Mouse (Mus musculus): ENCODE measurements around the gene Sobp. TPM values are rescaled to one million over a fixed set of nuclear protein-coding genes. Genes with fewer than 3 reads are reported as not detected.

The Sobp gene
- polyA plus RNA-seq, 1 experiment from 2014 or later = 11.1 TPM

- H3K36me3 ChIP-seq (ENCODE audit: control insufficient read depth, insufficient read depth, low read length) = no peaks in the 10 kb centered on the region
- no peak overlapping the region for H3K9ac ChIP-seq (ENCODE audit: low read depth, low read length)
- no peaks in the 10 kb centered on the region; the same call in 1 of the 2 replicates for H3K4me1 ChIP-seq (replicated peaks; ENCODE audit: control insufficient read depth, insufficient read depth, low read length)
- no peaks in the 10 kb centered on the region for H3K9me3 ChIP-seq (ENCODE audit: control insufficient read depth, low read length)
- ATAC-seq (ENCODE audit: low FRiP score) = no peak
- no peak overlapping the region for H3K4me2 ChIP-seq (replicated peaks; ENCODE audit: low read depth, low read length)
- no peak for DNase-seq (ENCODE audit: low spot score)
- no peak overlapping the region for H3K4me3 ChIP-seq (ENCODE audit: low read depth, low read length)
- WGBS = 92% methylated on average over 6 of the region's 6 CpGs
- H3K27ac ChIP-seq (ENCODE audit: low read depth, low read length) = no peak overlapping the region
- no peaks in the 10 kb centered on the region for H3K27me3 ChIP-seq (ENCODE audit: control insufficient read depth, insufficient read depth, low read length)
Measured at GRCm38 (mm10) chr10:43070893-43071292, 103.4 kb downstream of the Sobp start.

- Histone ChIP-seq H3K4me2 (replicated peaks; ENCODE audit: low read depth, low read length) (no peak overlapping the region), H3K27ac (ENCODE audit: low read depth, low read length) (no peak overlapping the region), H3K9ac (ENCODE audit: low read depth, low read length) (no peak overlapping the region), H3K4me1 (replicated peaks; ENCODE audit: control insufficient read depth, insufficient read depth, low read length) (no peaks in the 10 kb centered on the region), H3K36me3 (ENCODE audit: control insufficient read depth, insufficient read depth, low read length) (no peaks in the 10 kb centered on the region), H3K27me3 (ENCODE audit: control insufficient read depth, insufficient read depth, low read length) (no peaks in the 10 kb centered on the region), H3K9me3 (ENCODE audit: control insufficient read depth, low read length) (no peaks in the 10 kb centered on the region), H3K4me3 (ENCODE audit: low read depth, low read length) (no peak overlapping the region)
- 86% methylated on average over 7 of the region's 7 CpGs for WGBS
- no peak for DNase-seq (ENCODE audit: low spot score)
- no peak for ATAC-seq (ENCODE audit: low FRiP score)
Measured at GRCm38 (mm10) chr10:43065331-43065730, 109.0 kb downstream of the Sobp start.

- H3K4me3 ChIP-seq (ENCODE audit: low read depth, low read length) = no peak overlapping the region
- ATAC-seq (ENCODE audit: low FRiP score) (peak; percentile 69), DNase-seq (ENCODE audit: low spot score) (no peak)
- H3K9me3 ChIP-seq (ENCODE audit: control insufficient read depth, low read length) = no peaks in the 10 kb centered on the region
- no peak overlapping the region for H3K9ac ChIP-seq (ENCODE audit: low read depth, low read length)
- no peaks in the 10 kb centered on the region for H3K36me3 ChIP-seq (ENCODE audit: control insufficient read depth, insufficient read depth, low read length)
- no peak overlapping the region; the same call in 1 of the 2 replicates for H3K27ac ChIP-seq (ENCODE audit: low read depth, low read length)
- no peaks in the 10 kb centered on the region for H3K27me3 ChIP-seq (ENCODE audit: control insufficient read depth, insufficient read depth, low read length)
- no peak overlapping the region for H3K4me2 ChIP-seq (replicated peaks; ENCODE audit: low read depth, low read length)
- 87% methylated on average over 11 of the region's 11 CpGs for WGBS
- H3K4me1 ChIP-seq (replicated peaks; ENCODE audit: control insufficient read depth, insufficient read depth, low read length) = no peaks in the 10 kb centered on the region
Measured at GRCm38 (mm10) chr10:43061519-43062105, 112.7 kb downstream of the Sobp start.

DNA sequence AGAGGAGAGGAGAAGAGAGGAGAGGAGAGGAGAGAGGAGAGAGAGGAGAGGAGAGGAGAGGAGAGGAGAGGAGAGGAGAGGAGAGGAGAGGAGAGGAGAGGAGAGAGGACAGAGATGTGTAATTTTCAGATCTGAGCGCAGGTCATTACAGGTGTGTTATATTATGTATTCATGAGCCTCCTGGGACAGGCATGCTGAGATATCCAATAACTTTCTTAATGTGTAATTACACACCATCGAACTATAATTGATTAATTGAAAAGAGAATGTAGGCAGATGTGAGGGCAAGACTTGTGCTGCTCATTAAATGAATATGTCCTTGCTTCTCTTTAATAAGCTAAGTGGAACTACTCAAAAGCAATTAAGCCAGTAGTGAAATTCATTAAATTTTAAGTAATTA lies 118.9 kb downstream of the Sobp start:
- Histone ChIP-seq H3K27me3 (ENCODE audit: control insufficient read depth, insufficient read depth, low read length) (no peaks in the 10 kb centered on the region), H3K9ac (ENCODE audit: low read depth, low read length) (no peak overlapping the region), H3K9me3 (ENCODE audit: control insufficient read depth, low read length) (no peaks in the 10 kb centered on the region), H3K27ac (ENCODE audit: low read depth, low read length) (no peak overlapping the region), H3K4me3 (ENCODE audit: low read depth, low read length) (no peak overlapping the region), H3K4me2 (replicated peaks; ENCODE audit: low read depth, low read length) (no peak overlapping the region), H3K4me1 (replicated peaks; ENCODE audit: control insufficient read depth, insufficient read depth, low read length) (no peaks in the 10 kb centered on the region), H3K36me3 (ENCODE audit: control insufficient read depth, insufficient read depth, low read length) (no peaks in the 10 kb centered on the region)
- DNase-seq (ENCODE audit: low spot score) (no peak), ATAC-seq (ENCODE audit: low FRiP score) (no peak)
- 85% methylated on average over 2 of the region's 2 CpGs for WGBS

- H3K4me1 ChIP-seq (replicated peaks; ENCODE audit: control insufficient read depth, insufficient read depth, low read length) = no peaks in the 10 kb centered on the region
- no peak overlapping the region for H3K27ac ChIP-seq (ENCODE audit: low read depth, low read length)
- no peak overlapping the region for H3K4me2 ChIP-seq (replicated peaks; ENCODE audit: low read depth, low read length)
- WGBS = 84% methylated on average over 8 of the region's 8 CpGs
- H3K9ac ChIP-seq (ENCODE audit: low read depth, low read length) = no peak overlapping the region
- no peaks in the 10 kb centered on the region for H3K9me3 ChIP-seq (ENCODE audit: control insufficient read depth, low read length)
- no peak overlapping the region for H3K4me3 ChIP-seq (ENCODE audit: low read depth, low read length)
- DNase-seq (ENCODE audit: low spot score) (no peak), ATAC-seq (ENCODE audit: low FRiP score) (no peak)
- no peaks in the 10 kb centered on the region for H3K27me3 ChIP-seq (ENCODE audit: control insufficient read depth, insufficient read depth, low read length)
- no peaks in the 10 kb centered on the region for H3K36me3 ChIP-seq (ENCODE audit: control insufficient read depth, insufficient read depth, low read length)
Measured at GRCm38 (mm10) chr10:43054776-43055175, 119.6 kb downstream of the Sobp start.

GRCm38 (mm10) chr10:43053861-43054560 lies 120.3 kb downstream of the Sobp start:
- H3K9me3 ChIP-seq (ENCODE audit: control insufficient read depth, low read length) = no peaks in the 10 kb centered on the region
- DNase-seq (ENCODE audit: low spot score) (no peak), ATAC-seq (ENCODE audit: low FRiP score) (no peak)
- no peak overlapping the region for H3K4me3 ChIP-seq (ENCODE audit: low read depth, low read length)
- H3K27me3 ChIP-seq (ENCODE audit: control insufficient read depth, insufficient read depth, low read length) = no peaks in the 10 kb centered on the region
- WGBS = 63% methylated on average over 10 of the region's 10 CpGs
- no peaks in the 10 kb centered on the region for H3K4me1 ChIP-seq (replicated peaks; ENCODE audit: control insufficient read depth, insufficient read depth, low read length)
- no peaks in the 10 kb centered on the region for H3K36me3 ChIP-seq (ENCODE audit: control insufficient read depth, insufficient read depth, low read length)
- 0 out of 2 replicates have a peak overlapping the region, but pooled peaks have one; percentile 17 for H3K27ac ChIP-seq (ENCODE audit: low read depth, low read length)
- no peak overlapping the region for H3K9ac ChIP-seq (ENCODE audit: low read depth, low read length)
- no peak overlapping the region for H3K4me2 ChIP-seq (replicated peaks; ENCODE audit: low read depth, low read length)

DNA sequence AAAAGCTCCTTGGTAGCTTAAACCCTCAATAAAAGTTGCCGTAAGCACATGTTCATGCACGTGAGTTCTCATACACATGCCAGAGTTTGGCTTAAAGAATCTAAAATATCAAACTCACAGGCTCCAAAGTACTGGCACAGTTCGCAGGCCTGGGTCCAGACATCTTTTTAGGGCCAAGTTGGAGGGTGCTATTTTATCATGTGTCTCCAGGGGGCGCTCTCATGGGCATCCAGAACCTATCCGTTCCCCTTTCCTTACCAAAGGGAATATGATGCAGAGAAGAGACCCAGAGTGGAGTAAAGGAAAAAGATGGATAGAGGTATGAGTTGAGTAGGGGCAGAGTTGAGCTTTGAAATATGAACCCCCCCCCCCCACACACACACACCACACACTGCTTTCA lies 121.9 kb downstream of the Sobp start:
- Histone ChIP-seq H3K4me1 (replicated peaks; ENCODE audit: control insufficient read depth, insufficient read depth, low read length) (no peaks in the 10 kb centered on the region), H3K27me3 (ENCODE audit: control insufficient read depth, insufficient read depth, low read length) (no peaks in the 10 kb centered on the region), H3K9me3 (ENCODE audit: control insufficient read depth, low read length) (no peaks in the 10 kb centered on the region), H3K36me3 (ENCODE audit: control insufficient read depth, insufficient read depth, low read length) (no peaks in the 10 kb centered on the region), H3K4me2 (replicated peaks; ENCODE audit: low read depth, low read length) (no peak overlapping the region), H3K9ac (ENCODE audit: low read depth, low read length) (no peak overlapping the region), H3K4me3 (ENCODE audit: low read depth, low read length) (no peak overlapping the region), H3K27ac (ENCODE audit: low read depth, low read length) (no peak overlapping the region)
- DNase-seq (ENCODE audit: low spot score) = peak; percentile 64
- no peak for ATAC-seq (ENCODE audit: low FRiP score)
- WGBS = 48% methylated on average over 5 of the region's 5 CpGs

- H3K27ac ChIP-seq (ENCODE audit: low read depth, low read length) = no peak overlapping the region
- peaks cover 9% of the 10 kb centered on the region for H3K4me1 ChIP-seq (replicated peaks; ENCODE audit: control insufficient read depth, insufficient read depth, low read length)
- no peaks in the 10 kb centered on the region for H3K9me3 ChIP-seq (ENCODE audit: control insufficient read depth, low read length)
- no peak overlapping the region for H3K9ac ChIP-seq (ENCODE audit: low read depth, low read length)
- H3K4me3 ChIP-seq (ENCODE audit: low read depth, low read length) = no peak overlapping the region
- 86% methylated on average over 6 of the region's 6 CpGs for WGBS
- no peaks in the 10 kb centered on the region for H3K27me3 ChIP-seq (ENCODE audit: control insufficient read depth, insufficient read depth, low read length)
- no peak for DNase-seq (ENCODE audit: low spot score)
- H3K4me2 ChIP-seq (replicated peaks; ENCODE audit: low read depth, low read length) = no peak overlapping the region
- ATAC-seq (ENCODE audit: low FRiP score) = no peak
- no peaks in the 10 kb centered on the region for H3K36me3 ChIP-seq (ENCODE audit: control insufficient read depth, insufficient read depth, low read length)
Measured at GRCm38 (mm10) chr10:43047804-43048348, 126.5 kb downstream of the Sobp start.

Measured in hindbrain, embryonic 11.5 days (tissue).